Mouse (Mus musculus) 3T3-L1 (cell line): Measurements from ENCODE around the gene Auts2.
A peak's percentile ranks its signal among the peaks of the same experiment; 100 is the strongest.

Source experiments
- DNase-seq: peaks from one replicate; pipeline ENCODE4 v3.0.0-alpha.2; 2015; ENCODE audit warnings: low read depth, low spot score

Gene Auts2

DNA sequence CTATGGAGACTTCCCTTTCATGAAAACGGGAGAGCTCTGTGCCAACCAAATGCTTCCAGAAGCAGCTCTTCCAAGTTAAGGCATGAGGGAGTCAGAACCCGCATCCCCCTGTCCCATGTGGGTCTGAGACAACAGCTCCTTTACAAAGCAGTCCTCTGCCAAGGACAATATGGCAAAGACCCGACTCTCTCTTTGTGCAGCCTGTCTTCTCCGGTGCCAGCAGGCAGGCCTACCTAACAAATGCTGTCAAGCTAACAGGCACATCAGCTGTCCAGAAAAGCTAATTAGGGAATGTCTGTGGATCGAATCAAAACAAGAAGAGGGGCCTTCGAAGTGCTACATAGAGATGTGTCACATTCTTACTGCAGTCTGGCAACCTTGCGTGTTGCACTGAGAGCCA, 1085.1 kb downstream of the Auts2 start:
- no peak for DNase-seq

- DNase-seq = no peak
These were observed 1093.8 kb downstream of the Auts2 start for GRCm38 (mm10) chr5:131449181-131449868.

GRCm38 (mm10) chr5:131435239-131435876, 1107.8 kb downstream of the Auts2 start:
- no peak for DNase-seq

DNA sequence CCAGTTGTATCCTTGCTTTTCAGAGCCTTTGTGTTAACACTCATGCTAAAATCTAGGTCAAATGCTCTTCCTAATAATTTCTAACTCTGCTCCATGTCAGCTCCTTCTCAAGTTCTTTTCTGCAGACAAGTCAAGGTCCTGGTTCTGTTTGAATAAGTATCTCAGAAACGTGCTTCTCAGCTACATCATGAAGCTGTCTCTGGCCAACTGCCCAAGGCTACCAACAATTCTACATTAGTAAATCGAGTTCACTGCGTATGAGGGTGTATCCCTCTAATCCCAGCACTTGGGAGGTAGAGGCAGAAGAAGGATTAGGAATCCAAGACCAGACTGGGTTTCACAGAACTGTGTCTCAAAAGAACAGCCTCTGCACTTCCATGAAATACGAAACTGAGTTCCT, 1109.9 kb downstream of the Auts2 start:
- no peak for DNase-seq

GRCm38 (mm10) chr5:131431896-131432295, 1111.2 kb downstream of the Auts2 start:
- no peak for DNase-seq

DNA sequence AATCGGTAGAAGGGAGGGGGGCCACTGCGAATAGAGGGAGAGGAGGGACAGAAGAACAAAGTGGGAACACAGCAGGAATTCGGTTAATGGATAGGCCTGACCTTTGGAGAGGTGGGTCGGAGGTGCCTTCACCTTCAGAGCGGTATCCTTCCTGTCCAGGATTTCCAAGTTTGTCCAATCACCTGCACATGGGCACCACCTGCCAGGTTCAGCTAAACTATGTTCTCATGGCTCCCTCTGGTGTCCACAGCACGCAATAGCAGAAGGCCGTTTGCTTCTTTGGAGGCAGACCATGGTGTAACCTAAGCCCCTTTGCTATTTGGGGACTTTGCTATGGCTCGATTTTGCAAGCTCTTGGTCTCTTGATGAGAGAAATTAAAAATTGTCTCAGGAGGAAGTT, 1113.0 kb downstream of the Auts2 start:
- DNase-seq = peak; percentile 35

DNA sequence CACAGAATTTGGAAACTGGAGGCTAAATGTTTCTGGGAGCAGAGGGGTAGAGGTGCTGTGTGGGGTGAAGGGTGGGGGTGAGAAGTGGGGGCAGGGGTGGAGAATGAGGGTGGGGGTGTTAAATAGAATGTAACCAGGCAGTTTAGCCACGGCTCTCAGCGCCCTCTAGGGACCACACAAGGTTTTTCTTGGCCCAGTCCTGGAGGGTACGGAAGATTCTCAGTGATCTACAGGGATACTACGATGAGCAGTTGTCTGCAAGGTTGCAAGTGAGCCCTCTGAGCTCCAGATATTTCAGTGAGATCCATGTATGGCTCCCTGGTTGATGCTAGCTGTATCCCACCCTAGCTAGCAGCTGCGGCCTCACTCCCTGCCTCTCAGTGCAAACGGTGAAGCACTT, 1113.6 kb downstream of the Auts2 start:
- no peak for DNase-seq

DNA sequence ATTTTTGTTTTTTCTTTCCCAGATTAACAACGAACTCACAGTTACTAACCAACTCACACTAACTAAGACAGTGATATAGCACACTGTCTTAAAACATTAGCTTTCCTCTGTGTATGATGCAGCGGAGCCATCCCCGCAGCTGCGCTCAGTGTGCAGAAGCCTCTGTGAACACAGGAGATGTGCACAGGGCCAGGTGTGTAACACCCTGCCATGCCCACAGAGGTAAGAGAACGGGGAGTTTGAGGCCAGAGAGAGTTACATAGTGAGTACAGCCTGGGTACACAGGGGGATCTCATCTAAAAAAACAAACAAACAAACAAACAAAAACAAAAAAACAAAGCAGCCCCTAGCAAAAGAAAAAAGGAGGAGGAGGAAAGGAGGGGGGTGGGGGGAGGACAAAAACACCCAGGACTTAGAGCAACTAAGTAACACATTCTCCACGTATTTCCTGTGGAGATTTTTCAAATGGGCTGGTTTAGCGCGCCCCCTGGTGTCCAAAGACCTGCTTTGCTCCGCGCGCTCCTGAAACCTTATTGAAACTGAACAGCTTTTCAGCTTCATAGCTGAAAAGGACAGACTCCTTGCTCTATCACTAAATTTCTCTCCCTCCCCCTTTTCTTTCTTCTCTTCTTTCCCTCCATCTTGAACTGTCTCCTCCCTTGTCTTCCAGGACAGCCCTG, 1115.3 kb downstream of the Auts2 start:
- peak; percentile 67 for DNase-seq

DNA sequence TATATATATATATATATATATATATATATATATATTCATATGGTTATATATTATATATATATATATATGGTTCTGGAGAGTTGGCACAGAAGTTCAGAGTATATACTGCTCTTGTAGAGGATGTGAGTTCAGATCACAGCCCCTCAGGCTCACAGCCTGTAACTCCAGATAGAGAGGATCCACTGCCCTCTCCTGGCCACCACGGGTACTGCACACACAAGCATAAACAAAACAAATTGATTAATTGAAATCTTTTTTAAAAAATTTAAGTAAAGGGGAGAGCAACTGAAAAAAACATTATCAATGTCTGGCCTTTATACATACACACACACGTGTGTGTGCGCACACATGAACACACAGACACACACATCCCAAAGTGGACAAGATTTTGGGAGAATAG, 1120.4 kb downstream of the Auts2 start:
- DNase-seq = no peak

DNA sequence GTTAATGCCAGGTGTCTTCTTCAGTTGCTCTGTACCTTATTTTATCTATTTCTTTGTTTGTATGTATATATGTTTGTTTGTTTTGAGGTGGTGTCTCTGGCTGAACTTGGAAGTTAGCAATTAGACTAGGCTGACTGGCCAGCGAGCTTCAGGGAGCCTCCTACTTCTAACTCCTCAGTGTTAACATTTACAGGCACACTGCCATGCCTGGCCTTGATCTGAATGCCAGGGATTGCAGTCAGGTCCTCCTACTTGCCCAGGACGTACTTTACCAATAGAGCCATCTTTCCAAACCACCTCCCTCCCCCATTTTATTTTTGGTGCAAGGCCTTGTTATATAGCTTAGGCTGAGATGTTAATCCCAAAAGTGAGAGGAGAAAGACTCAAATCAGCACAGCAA, 1122.7 kb downstream of the Auts2 start:
- no peak for DNase-seq

DNA sequence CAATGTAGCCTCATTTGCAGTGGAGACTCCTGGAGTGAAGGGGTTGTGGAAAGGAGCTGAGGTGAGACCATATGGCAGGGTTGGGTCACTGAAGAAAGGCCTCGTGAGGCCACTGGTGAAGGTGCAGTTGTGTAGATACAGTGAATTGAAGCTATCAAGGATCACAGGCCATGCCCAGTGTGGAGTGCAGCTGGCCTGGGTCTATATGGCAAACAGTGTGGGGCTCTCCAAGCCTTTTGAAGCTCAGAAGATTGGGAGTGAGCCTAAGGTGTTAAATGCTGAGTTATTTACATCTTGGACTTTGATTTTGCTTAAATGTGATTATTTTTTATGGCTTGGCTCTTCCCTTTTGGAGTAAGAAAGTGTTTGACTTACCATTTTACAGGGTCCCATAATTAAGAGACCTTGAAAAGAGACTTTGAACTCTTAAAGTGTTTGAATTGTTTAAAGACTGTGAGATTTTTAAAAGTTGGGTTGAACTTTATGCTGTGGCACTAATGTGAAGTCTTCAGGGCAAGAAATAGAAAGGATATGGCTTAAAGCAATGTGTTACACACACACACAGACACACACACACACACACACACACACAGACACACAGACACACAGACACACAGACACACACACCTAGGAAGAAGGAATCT, 1127.1 kb downstream of the Auts2 start:
- DNase-seq = no peak

- DNase-seq = no peak
These were observed 1144.9 kb downstream of the Auts2 start for GRCm38 (mm10) chr5:131398250-131398649.

DNA sequence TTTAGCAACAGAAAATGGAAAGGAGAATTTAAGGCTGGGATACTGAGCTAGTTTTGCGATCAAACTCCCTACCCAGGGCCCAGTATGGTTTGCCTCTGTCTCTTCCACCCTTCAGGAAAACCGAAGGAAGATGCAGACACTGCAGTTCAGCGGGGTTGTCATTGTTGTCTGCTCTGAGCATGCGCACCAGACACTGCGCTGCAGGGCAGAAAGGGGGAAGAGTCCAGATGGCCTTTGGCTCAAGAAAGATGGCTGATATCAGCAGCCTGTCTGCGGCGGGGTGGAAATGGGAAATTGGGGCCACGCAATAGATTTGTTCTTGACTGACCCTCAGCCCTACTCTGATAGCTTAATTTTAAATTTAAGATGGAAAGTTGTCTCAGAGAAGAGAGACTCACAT, 1147.4 kb downstream of the Auts2 start:
- DNase-seq = no peak
